Mouse (Mus musculus) heart, embryonic 15.5 days (tissue): ENCODE results near the gene Pear1. TPM values are rescaled to one million over a fixed set of nuclear protein-coding genes. Genes with fewer than 3 reads are reported as not detected.

Source experiments
- ATAC-seq: fragments of 200-750 bp; cut with Nextera tagmentation; replicated peaks from 2 replicates; pipeline ENCODE4 v1.8.0; 2017; ENCODE audit warnings: low read depth, moderate TSS enrichment; ENCODE audit not compliant: insufficient number of reproducible peaks, insufficient read depth, low FRiP score
- H3K27ac ChIP-seq: fragments of 300-500 bp; sonication (generic); 2 replicates; pipeline ENCODE4 v1.5.1; 2015; ENCODE audit warnings: mild to moderate bottlenecking, inconsistent platforms
- H3K27me3 ChIP-seq: fragments of 300-500 bp; sonication (generic); 2 replicates; pipeline ENCODE4 v1.6.1; 2015; ENCODE audit warnings: inconsistent platforms
- H3K36me3 ChIP-seq: fragments of 300-500 bp; sonication (generic); 2 replicates; pipeline ENCODE4 v1.6.1; 2015; ENCODE audit warnings: mild to moderate bottlenecking, inconsistent platforms
- H3K4me1 ChIP-seq: fragments of 300-500 bp; sonication (generic); replicated peaks from 2 replicates; pipeline ENCODE4 v1.6.1; 2015; ENCODE audit warnings: inconsistent platforms
- H3K4me2 ChIP-seq: fragments of 300-500 bp; sonication (generic); 2 replicates; pipeline ENCODE4 v1.6.1; 2015; ENCODE audit warnings: inconsistent platforms, mild to moderate bottlenecking, moderate library complexity
- H3K4me3 ChIP-seq: fragments of 300-500 bp; sonication (generic); 2 replicates; pipeline ENCODE4 v1.5.1; 2015; ENCODE audit warnings: mild to moderate bottlenecking, inconsistent platforms
- H3K9ac ChIP-seq: fragments of 300-500 bp; sonication (generic); 2 replicates; pipeline ENCODE4 v1.6.1; 2015; ENCODE audit warnings: mild to moderate bottlenecking, inconsistent platforms
- H3K9me3 ChIP-seq: fragments of 300-500 bp; sonication (generic); replicated peaks from 2 replicates; pipeline ENCODE4 v1.6.1; 2016; ENCODE audit warnings: inconsistent platforms
- WGBS: fragments of 180-500 bp; shearing (Covaris S2); methylation state at CpG from one replicate; pipeline ENCODE4 v1.1.7; 2015; ENCODE audit warnings: mixed read lengths; 5-methylcytosine and 5-hydroxymethylcytosine counted together
- polyA plus RNA-seq: library from polyadenylated mRNA; unstranded; fragments of >200 nt; fragmentation: Nextera tagmentation; extraction: Ambion mirVana; gene quantifications from 2 replicates; pipeline ENCODE4 v1.2.1, GENCODE M21; 2015

Pear1 gene
- polyA plus RNA-seq, 1 experiment from 2014 or later: 17.4 TPM

DNA sequence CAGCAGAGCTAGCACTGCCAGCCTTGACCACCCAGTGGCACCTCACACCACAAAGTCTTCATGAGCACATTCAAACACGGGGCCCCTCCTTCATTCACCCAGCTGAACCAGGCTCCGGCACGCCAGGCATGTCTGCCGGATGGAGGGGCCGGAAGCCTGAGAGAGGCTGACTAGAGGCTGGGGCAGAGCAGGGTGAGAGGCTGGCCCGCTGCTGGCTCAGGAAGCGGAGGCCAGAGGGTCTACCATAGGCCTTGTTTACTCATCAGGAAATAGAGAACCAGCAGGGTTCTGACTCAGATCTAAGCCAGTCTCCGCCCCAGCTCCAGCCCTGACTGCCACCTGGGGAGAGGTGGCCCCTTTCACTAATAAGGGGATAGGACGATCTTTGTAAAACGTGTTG is 59.0 kb downstream of the Pear1 start:
- Histone ChIP-seq H3K4me2 (peak overlapping the region; percentile 56), H3K4me1 (peaks cover 63% of the 10 kb centered on the region), H3K36me3 (no peaks in the 10 kb centered on the region), H3K9me3 (no peaks in the 10 kb centered on the region), H3K27me3 (peaks cover 4% of the 10 kb centered on the region; the same call in 1 of the 2 replicates), H3K27ac (peak overlapping the region; percentile 82), H3K4me3 (peak overlapping the region; percentile 35), H3K9ac (0 out of 2 replicates have a peak overlapping the region, but pooled peaks have one; percentile 24)
- ATAC-seq: peak; percentile 33
- WGBS: 24% methylated on average over 10 of the region's 10 CpGs

DNA sequence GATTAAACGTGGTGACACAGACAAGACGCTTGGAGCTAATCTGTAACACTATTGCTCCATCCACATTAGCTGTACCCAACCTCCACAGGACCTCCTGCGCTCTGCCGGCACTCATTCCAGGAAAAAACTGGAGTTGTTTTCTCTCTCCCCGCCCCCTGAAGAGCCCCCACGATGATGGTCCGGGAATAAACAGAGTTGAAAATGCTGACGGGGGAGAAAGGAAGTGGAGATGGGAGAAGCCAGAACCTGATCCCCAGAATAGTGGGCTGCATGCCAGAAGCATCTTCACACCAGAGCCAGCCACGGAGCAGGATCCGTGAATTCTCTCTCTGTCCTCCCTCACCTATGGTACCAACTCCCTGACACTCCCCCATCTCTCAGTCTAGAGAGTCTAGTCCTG is 59.6 kb downstream of the Pear1 start:
- Histone ChIP-seq H3K4me1 (peaks cover 64% of the 10 kb centered on the region), H3K9ac (0 out of 2 replicates have a peak overlapping the region, but pooled peaks have one; percentile 24), H3K4me3 (peak overlapping the region; percentile 35), H3K4me2 (peak overlapping the region; percentile 56), H3K27ac (peak overlapping the region; percentile 82), H3K27me3 (peaks cover 1% of the 10 kb centered on the region; the same call in 1 of the 2 replicates), H3K9me3 (no peaks in the 10 kb centered on the region), H3K36me3 (no peaks in the 10 kb centered on the region)
- WGBS: 20% methylated on average over 10 of the region's 10 CpGs
- ATAC-seq: no peak

DNA sequence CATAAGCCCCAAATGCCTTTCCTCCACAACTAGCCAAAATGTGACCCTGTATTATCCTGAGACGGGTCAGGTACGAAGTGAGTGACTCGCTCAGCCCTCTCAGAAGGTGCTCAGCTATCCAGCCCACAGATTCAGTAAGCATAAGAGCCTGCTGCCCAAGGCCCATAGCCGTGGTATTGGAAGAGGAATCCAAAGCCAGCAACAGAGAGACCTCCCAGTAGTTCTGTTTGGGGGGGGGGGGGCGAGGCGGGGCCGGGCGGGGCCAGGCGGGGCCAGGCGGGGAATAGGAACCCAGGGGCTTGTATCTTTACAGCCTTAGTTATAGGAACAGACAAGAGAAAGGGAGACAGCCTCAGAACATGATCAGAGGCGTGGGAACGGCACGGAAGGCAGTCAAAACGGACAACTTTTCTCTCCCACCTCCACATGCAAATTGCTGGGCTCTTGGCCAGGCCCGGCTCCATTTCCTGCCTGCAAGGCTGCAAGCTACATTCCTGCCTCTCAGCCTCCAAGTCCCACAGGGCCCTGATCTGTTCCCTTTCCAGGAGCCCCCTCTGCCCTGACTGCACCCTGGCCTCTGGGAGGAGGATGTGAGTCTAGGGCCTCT is 60.3 kb downstream of the Pear1 start:
- peak overlapping the region; percentile 82 for H3K27ac ChIP-seq
- H3K9ac ChIP-seq: no peak overlapping the region
- H3K4me2 ChIP-seq: peak overlapping the region; percentile 56
- no peaks in the 10 kb centered on the region; the same call in 1 of the 2 replicates for H3K27me3 ChIP-seq
- peak overlapping the region; percentile 35 for H3K4me3 ChIP-seq
- H3K36me3 ChIP-seq: no peaks in the 10 kb centered on the region
- WGBS: 16% methylated on average over 15 of the region's 15 CpGs
- H3K9me3 ChIP-seq: no peaks in the 10 kb centered on the region
- H3K4me1 ChIP-seq: peaks cover 59% of the 10 kb centered on the region
- peak; percentile 67 for ATAC-seq

DNA sequence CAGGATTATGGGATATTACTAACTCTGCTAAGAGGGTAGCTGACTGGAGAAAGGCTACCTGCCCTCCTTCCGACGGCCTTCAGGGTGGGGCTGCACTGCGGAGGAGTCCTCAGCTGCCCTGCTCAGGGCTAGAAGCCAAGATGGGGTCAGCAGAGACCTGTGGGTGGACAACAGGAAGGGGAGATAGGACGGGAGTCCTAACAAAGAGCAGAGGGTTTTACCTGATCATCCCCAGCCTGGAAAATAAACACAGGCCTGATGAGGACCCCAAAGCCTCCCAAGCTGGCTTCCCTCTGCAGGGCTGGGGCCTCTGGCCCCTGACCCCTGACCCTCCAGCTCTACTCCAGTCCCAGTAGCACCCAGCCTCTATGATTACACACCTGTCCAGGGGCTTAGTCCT is 60.9 kb downstream of the Pear1 start:
- H3K27me3 ChIP-seq: no peaks in the 10 kb centered on the region; the same call in 1 of the 2 replicates
- H3K4me3 ChIP-seq: peak overlapping the region; percentile 35; the same call in 1 of the 2 replicates

DNA sequence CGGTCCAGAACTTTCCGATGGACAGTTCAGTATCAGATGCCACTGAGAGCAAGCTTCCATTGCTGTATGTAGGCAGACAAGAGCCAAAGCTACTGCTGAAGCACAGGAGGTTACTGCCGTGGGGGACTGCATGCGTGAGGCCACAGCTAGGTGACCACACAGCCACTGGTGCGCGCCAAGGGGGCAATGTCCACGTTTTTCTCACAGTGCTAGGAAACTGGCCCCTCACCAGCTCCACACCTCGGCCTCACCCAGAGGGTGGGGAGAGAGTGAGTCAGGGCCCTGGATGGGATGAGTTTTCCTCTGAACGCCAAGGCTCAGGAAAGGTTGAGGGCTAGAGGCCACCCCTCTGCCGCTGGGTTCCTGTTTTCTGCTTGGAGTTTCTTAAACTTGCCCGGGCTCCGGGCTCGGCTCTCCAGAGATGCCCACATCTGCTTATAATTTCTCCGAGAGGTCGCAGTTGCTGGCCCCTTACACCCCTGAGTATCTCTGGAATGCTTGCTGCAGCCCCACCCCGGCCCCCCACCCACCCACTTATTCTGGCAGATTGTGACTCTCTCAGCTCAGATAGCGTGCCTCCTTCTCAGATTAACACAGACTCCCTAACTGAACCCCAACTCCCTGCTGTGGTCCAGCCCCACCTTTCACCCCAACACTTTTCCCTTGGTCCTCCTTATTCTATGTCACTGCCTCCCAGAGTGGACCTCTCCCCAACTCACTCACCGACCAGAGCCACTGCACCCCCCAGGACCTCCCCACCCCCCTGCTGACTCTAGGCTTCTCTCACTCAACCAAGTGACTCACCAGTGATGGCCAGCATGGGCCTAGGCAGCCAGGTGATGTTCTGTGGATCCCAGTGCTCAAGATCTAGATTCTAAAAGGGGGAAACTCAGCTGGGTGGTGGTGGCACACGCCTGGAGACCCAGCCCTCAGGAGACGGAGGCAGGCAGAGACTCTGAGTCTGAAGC is 62.4 kb downstream of the Pear1 start:
- Histone ChIP-seq H3K4me3 (no peak overlapping the region), H3K4me2 (no peak overlapping the region), H3K9ac (no peak overlapping the region), H3K36me3 (no peaks in the 10 kb centered on the region), H3K9me3 (no peaks in the 10 kb centered on the region), H3K27me3 (peaks cover 7% of the 10 kb centered on the region), H3K4me1 (peaks cover 53% of the 10 kb centered on the region), H3K27ac (no peak overlapping the region)
- no peak for ATAC-seq
- 58% methylated on average over 20 of the region's 20 CpGs for WGBS

More for the DNA sequence above, 60.9 kb downstream of the Pear1 start:
- Histone ChIP-seq H3K9ac (peak overlapping the region; percentile 18; the same call in 1 of the 2 replicates), H3K9me3 (no peaks in the 10 kb centered on the region), H3K4me2 (peak overlapping the region; percentile 56), H3K4me1 (peaks cover 58% of the 10 kb centered on the region), H3K27ac (peak overlapping the region; percentile 82), H3K36me3 (no peaks in the 10 kb centered on the region)
- WGBS: 56% methylated on average over 4 of the region's 4 CpGs
- ATAC-seq: no peak

DNA sequence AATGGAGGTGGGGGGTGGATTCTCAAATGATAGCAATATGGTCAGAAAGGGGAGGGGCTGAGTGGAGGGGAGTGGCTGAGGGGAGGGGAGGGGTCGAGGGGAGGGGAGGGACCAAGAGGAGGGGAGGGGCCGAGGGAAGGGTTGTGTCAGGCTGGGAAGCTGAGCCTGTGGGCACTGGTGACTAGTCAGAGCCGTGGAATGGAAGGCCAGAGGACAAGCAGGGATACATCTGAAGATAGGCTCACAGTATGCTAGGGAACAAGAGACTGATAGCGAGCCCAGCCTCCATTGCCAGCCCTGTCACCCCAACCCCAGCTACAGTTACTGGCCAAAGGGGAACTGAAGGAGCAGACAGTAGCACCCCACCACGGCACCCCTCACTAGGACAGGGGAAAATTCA is 65.5 kb downstream of the Pear1 start:
- peaks cover 34% of the 10 kb centered on the region for H3K4me1 ChIP-seq
- no peaks in the 10 kb centered on the region; the same call in 1 of the 2 replicates for H3K36me3 ChIP-seq
- no peak for ATAC-seq
- no peaks in the 10 kb centered on the region for H3K9me3 ChIP-seq
- peaks cover 25% of the 10 kb centered on the region for H3K27me3 ChIP-seq
- H3K4me3 ChIP-seq: no peak overlapping the region
- H3K27ac ChIP-seq: no peak overlapping the region
- WGBS: 55% methylated on average over 4 of the region's 5 CpGs
- H3K4me2 ChIP-seq: no peak overlapping the region
- H3K9ac ChIP-seq: no peak overlapping the region

DNA sequence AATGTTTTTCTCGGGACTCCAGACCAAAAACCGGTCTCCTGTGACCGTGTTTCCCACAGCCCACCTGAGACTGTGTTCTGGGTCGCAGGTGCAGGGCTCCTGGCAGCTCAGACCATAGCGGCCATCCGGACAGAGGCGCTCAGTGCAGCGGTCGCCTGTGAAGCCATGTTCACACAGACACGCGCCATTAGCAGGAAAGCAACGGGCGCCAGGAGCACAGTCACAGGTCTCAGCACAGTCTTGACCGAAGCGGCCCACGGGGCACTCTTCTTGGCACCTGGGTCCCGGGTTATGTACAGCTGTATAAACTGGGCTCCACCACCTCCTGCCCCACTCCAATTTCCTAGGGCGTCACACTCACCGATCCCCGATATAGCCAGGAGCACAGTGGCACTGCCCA is 67.6 kb downstream of the Pear1 start:
- no peak overlapping the region for H3K27ac ChIP-seq
- ATAC-seq: no peak
- H3K9me3 ChIP-seq: no peaks in the 10 kb centered on the region
- peaks cover 25% of the 10 kb centered on the region for H3K27me3 ChIP-seq
- H3K4me1 ChIP-seq: peaks cover 15% of the 10 kb centered on the region
- WGBS: 53% methylated on average over 20 of the region's 20 CpGs
- H3K4me3 ChIP-seq: peak overlapping the region; percentile 17; the same call in 1 of the 2 replicates
- peaks cover 5% of the 10 kb centered on the region; the same call in 1 of the 2 replicates for H3K36me3 ChIP-seq
- H3K9ac ChIP-seq: no peak overlapping the region
- H3K4me2 ChIP-seq: peak overlapping the region; percentile 54

DNA sequence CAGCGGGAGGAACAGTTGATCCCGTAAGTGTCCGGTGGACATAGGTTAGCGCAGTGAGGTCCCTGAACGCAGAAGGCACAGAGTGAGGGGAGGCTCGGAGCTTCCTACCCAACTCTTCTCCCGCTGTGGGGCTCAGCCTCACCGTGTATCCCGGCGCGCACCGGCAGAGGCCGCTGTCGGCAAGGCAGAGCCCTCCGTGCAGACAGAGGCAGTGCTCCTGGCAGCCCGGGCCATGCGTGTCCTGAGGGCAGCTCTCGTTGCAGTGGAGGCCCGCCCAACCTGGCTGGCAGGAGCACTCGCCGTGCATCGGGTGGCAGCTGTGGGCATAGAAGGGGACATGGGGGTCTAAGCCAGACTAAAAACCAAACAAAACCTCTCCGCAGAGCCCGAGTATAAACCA is 68.1 kb downstream of the Pear1 start:
- Histone ChIP-seq H3K4me2 (peak overlapping the region; percentile 54), H3K9ac (no peak overlapping the region), H3K27me3 (peaks cover 25% of the 10 kb centered on the region), H3K27ac (no peak overlapping the region), H3K9me3 (no peaks in the 10 kb centered on the region), H3K4me1 (peaks cover 12% of the 10 kb centered on the region; the same call in 1 of the 2 replicates), H3K4me3 (peak overlapping the region; percentile 17; the same call in 1 of the 2 replicates), H3K36me3 (peaks cover 5% of the 10 kb centered on the region; the same call in 1 of the 2 replicates)
- peak; percentile 84 for ATAC-seq
- 6% methylated on average over 24 of the region's 24 CpGs for WGBS

DNA sequence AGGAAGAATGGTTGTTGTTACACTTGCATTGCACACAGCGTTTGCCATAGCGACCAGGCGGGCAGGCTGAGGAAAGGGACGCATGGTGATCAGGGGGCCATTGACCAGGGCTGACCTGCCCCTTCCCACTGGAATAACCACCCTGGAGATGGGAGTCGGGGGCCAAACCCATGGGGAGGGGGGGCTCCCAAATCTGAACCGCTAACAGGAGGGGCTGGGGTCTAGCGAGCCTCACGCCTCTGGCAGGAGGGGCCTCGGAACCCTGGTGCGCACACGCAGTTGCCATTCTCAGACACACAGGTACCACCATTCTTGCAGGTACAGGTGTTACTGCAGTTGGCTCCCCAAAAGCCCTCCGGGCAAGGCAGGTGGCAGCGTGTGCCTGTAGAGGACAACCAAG is 70.3 kb downstream of the Pear1 start:
- H3K4me3 ChIP-seq: no peak overlapping the region
- no peak for ATAC-seq
- no peaks in the 10 kb centered on the region for H3K9me3 ChIP-seq
- H3K36me3 ChIP-seq: peaks cover 5% of the 10 kb centered on the region; the same call in 1 of the 2 replicates
- WGBS: 87% methylated on average over 13 of the region's 13 CpGs
- H3K27me3 ChIP-seq: peaks cover 25% of the 10 kb centered on the region
- H3K4me2 ChIP-seq: no peak overlapping the region
- H3K9ac ChIP-seq: no peak overlapping the region
- no peak overlapping the region for H3K27ac ChIP-seq
- peaks cover 12% of the 10 kb centered on the region; the same call in 1 of the 2 replicates for H3K4me1 ChIP-seq

DNA sequence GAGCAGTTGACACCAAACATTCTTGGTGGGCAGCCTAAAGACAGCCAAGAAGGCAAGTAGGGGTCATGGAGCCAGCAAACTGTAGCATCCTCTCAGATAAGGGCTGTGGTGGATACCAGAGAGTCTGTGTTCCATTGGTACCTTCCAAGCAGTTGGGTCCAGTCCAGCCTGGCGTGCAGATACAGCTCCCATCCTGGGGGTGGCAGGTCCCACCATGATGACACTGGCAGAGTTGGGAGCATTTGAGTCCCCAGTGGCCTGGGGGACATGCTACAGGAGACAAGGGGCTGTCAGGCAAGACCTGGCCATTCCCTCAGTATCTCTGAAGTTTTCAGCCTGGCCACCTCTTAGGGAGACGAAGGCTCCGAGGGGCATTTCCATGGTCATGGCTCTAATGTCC is 71.5 kb downstream of the Pear1 start:
- Histone ChIP-seq H3K4me1 (peaks cover 19% of the 10 kb centered on the region), H3K9me3 (no peaks in the 10 kb centered on the region), H3K27me3 (peaks cover 28% of the 10 kb centered on the region), H3K4me2 (no peak overlapping the region), H3K27ac (no peak overlapping the region), H3K36me3 (peaks cover 5% of the 10 kb centered on the region; the same call in 1 of the 2 replicates), H3K4me3 (no peak overlapping the region), H3K9ac (no peak overlapping the region)
- WGBS: 77% methylated on average over 3 of the region's 3 CpGs
- no peak for ATAC-seq

DNA sequence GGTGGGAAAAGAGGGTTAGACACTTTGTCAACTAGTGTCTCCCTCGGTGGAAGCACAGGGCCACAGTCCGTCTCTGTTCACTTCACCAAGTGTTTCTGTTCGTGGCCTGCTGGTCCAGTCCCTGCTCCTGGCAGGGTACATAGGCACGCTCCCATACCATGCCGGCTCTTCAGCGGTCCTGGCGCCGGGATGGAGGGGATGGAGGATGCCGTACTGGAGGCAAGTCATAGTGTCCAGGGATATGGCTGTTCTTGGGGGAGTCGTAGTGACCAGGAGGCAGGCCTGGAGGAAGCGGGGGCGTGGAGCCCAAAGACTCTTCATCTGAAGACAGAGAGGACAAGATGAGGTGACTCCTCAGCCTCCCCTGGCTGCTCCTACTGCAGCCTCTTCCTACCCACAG is 74.1 kb downstream of the Pear1 start:
- Histone ChIP-seq H3K9ac (no peak overlapping the region), H3K36me3 (peaks cover 5% of the 10 kb centered on the region; the same call in 1 of the 2 replicates), H3K4me1 (peaks cover 18% of the 10 kb centered on the region), H3K4me3 (no peak overlapping the region), H3K4me2 (no peak overlapping the region), H3K27ac (no peak overlapping the region), H3K27me3 (peaks cover 16% of the 10 kb centered on the region; the same call in 1 of the 2 replicates), H3K9me3 (no peaks in the 10 kb centered on the region)
- ATAC-seq: no peak
- WGBS: 88% methylated on average over 12 of the region's 12 CpGs
